Mouse (Mus musculus): Measurements from ENCODE around the gene Atp4a. TPM values are rescaled to one million over a fixed set of nuclear protein-coding genes. Genes with fewer than 3 reads are reported as not detected.

Atp4a gene
- polyA plus RNA-seq (2015; fragmentation: Illumina TruSeq; extraction: RNeasy Lipid Tissue Mini Kit (QIAGEN cat#74804); ENCODE audit: low read depth, low replicate concordance): 0.59 TPM

DNA sequence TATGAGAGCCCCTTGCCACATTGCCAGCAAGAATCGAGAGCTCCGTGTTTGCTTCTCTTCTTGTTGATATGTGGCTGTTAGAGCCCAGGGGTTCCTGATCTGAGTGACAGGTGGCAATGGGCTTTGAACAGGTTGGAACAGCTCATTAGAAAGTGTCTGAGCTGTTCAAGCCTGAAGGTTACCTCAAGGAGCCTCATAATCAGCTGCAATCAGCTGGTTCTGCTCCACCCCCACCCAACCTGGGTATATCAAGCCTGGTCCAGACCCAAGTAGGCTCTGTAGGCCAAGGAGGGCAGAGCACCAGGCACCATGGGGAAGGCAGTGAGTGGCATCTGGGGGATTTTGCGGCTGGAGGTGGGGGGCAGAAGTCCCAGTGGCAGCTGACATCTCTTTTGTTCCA lies at the start of gene Atp4a:
Gene Atp4a (plus strand): TSS at position 268 of the 400 bp plus-strand sequence.

DNA sequence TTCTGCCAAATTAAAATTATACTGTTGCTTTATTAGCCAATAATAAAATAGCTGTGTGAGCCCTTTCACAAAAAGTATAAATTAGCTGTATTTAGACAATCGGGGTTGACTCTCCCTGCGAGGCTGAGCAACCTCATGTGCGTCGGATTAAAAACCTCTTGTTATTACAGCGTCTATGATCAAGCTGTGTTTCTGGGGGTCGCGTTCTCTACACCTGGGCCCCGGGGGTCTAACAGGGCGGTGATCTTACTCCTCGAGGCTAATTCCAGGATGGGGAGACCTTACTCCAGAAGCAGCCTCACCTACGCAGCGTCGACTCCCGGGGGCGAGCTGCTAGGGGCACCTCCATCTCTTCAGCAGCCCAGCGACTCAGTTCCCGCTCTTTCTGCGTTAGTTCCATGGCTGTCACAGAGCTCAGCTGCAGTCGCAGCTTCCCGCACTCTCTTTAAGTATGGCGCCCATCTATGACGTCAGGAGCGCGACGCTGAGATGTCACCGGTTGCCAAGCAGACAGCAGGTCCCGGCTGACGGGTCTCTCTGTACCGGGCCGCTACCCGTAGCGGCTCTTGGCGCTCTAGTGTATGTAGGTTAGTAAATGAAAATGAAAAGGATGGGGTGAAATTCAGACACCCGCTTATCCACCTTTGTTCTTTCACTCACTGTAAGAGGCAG lies 47.3 kb upstream of the Atp4a start, which contains the start of gene Haus5:
Gene Haus5 (minus strand): TSS at position 466 of the 672 bp plus-strand sequence.

DNA sequence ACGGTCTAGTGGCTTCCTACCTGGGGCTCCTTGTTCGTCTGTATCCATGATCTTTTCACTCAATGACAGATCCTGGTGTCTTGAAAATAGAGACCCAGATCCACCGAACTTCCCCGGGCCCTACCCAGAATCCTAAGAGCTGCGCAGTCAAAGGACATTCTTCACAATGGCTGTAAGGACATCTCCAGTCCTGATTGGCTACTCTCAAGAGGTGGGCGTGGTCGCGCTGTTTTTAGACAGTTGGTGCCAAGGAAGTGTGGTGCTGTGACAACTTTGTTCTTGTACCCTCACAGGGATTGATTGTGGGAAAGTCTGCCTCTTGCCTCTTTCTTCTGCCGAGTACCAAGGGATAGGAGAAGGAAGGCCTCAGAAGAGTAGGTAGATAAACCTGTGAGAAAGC lies 40.5 kb upstream of the Atp4a start, which contains the start of gene Pmis2:
Gene Pmis2 (minus strand): TSS at position 126 of the 400 bp plus-strand sequence.

DNA sequence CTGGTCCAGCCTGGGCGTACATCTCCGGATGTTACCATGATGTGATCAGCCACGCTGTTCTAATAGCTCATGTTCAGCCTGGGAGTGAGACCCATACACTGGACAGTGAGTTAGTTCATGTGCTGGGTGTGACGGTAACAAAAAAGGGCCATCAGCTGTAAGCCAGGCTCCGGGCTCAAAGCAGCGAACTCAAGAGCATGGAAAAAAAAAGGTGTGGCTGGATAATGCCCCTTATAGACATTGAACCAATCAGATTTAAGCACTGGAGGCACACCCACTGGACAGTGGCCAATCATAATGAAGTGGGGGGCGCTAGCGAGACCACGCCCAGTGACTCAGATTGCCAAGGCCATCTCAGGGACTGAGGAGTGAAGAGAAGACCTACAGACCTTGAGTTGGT lies 13.4 kb upstream of the Atp4a start, which contains the start of gene 2200002J24Rik:
Gene 2200002J24Rik (plus strand): TSS at position 338 of the 400 bp plus-strand sequence.

DNA sequence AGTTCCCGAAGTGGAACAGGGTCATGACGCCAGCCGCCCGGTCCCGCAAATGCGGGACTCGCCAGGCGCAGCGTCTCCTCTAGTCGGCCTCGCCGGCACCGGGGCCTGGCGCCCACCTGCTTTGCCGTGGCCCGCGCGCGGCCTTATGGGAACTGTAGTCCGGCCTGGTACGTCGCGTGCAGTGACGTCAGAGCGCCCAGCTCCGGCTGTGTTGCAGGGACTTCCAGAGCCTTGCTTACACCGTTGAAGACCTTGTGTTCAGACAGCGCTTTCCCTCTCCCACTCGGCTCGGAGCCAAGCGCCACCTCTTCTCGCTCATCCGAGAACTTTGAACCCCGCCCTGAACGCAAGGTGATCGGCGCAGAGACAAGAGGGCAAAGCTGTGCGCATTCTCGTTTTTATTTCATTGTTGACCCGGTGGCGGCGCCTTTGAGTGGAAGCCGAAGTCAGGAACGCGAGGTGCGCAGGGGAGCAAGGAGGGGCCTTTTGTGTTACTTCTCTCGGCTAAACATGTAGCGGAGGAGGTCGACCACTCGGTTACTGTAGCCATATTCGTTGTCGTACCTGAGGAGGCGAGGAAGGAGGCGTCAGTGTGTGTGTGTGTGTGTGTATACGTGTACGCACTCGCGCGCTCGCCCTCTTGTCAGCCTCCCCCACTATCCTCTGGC lies 17.5 kb downstream of the Atp4a start, which contains the start of gene Tmem147:
Gene Tmem147 (minus strand): TSS at position 145 of the 668 bp plus-strand sequence.

DNA sequence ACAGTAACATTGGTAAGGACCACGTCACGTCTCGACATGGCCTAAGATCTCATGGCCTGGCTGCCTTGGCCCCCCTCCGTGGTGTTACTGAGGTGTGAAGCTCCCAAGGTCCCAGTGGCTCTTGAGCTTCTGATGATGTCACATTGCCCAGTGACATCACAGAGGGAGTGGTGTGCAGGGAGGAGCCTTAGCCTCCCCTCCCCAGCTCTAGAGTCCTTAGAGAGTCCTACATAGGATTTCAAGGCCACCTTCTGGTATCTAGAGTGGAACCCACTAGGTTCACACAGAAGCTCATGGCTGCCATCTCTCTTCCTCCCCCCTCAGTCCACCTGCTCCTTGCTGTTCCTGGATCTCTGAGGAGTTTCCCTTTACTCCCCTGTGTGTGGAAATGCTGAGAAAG lies 31.6 kb downstream of the Atp4a start, which contains the start of gene Gapdhs:
Gene Gapdhs (minus strand): TSS at position 65 of the 400 bp plus-strand sequence.

DNA sequence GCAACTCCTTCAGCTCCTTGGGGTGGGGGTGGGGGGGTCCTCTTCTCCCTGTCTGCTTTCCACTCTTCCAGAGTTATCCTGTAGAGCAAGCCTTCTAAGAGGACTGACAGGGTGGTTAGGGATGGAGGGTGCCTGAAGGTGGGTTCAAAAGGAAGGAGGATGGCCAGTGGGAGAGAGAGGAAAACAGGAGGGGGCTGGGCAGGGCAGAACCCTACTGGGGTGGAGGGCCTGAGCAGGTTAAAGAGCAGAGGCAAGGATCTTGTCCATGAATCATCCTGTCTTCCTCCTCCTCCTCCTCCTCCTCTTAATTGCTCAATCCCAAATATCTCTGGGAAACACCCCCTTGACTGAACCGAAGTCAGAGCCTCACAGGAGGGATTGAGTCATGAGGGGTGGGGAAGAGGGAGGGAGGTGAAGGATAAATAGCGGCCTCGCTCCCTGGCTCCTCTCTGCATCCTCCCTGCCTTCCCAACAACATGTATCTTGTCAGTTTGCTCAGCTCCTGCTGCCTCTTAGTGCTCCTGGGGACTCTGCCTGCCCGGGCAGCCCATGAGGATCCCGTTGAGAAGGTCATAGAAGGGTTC lies 39.2 kb downstream of the Atp4a start, which contains the start of gene Sbsn:
Gene Sbsn (plus strand): TSS at position 386 of the 584 bp plus-strand sequence.

DNA sequence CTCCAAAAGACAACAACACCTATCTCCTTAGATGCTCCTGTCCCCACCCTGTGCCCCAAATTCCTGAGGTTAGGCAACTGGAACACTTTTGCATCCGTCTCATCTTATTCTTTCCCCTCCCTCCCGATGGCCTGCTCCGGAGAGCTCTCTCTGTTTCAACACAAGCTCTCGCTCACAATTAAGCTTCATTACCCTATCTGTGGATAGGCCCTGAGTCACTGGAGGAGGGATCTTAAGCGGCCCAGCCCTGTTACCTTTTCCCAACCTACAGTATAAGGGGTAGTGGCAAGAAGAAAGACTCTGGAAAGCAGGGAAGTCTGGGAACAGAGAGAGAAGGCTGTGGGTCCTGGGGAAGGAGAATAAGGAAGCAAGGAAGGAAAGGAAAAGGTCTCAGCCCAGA lies 51.4 kb downstream of the Atp4a start, which contains the start of gene Dmkn:
Gene Dmkn (plus strand): TSS at position 301 of the 400 bp plus-strand sequence.

Other genes starting within 250 kb of the Atp4a start
- gene Prodh2, start 218.6 kb upstream of the Atp4a start, polyA plus RNA-seq (2015; fragmentation: Illumina TruSeq; extraction: RNeasy Lipid Tissue Mini Kit (QIAGEN cat#74804); ENCODE audit: low read depth, low replicate concordance): not detected
- gene Arhgap33, start 177.1 kb upstream of the Atp4a start, polyA plus RNA-seq (2015; fragmentation: Illumina TruSeq; extraction: RNeasy Lipid Tissue Mini Kit (QIAGEN cat#74804); ENCODE audit: low read depth, low replicate concordance): 95.4 TPM
- gene Hspb6, start 160.0 kb upstream of the Atp4a start, polyA plus RNA-seq (2015; fragmentation: Illumina TruSeq; extraction: RNeasy Lipid Tissue Mini Kit (QIAGEN cat#74804); ENCODE audit: low read depth, low replicate concordance): 7.9 TPM
- 4.5 TPM for gene Proser3, start 159.9 kb upstream of the Atp4a start, polyA plus RNA-seq (2015; fragmentation: Illumina TruSeq; extraction: RNeasy Lipid Tissue Mini Kit (QIAGEN cat#74804); ENCODE audit: low read depth, low replicate concordance)
- 51.4 TPM for gene Lin37, start 152.4 kb upstream of the Atp4a start, polyA plus RNA-seq (2015; fragmentation: Illumina TruSeq; extraction: RNeasy Lipid Tissue Mini Kit (QIAGEN cat#74804); ENCODE audit: low read depth, low replicate concordance)
- gene U2af1l4, start 148.9 kb upstream of the Atp4a start, polyA plus RNA-seq (2015; fragmentation: Illumina TruSeq; extraction: RNeasy Lipid Tissue Mini Kit (QIAGEN cat#74804); ENCODE audit: low read depth, low replicate concordance): 85.7 TPM
- 6.7 TPM for gene Gm49396, start 148.9 kb upstream of the Atp4a start, polyA plus RNA-seq (2015; fragmentation: Illumina TruSeq; extraction: RNeasy Lipid Tissue Mini Kit (QIAGEN cat#74804); ENCODE audit: low read depth, low replicate concordance)
- 158 TPM for gene Psenen, start 148.6 kb upstream of the Atp4a start, polyA plus RNA-seq (2015; fragmentation: Illumina TruSeq; extraction: RNeasy Lipid Tissue Mini Kit (QIAGEN cat#74804); ENCODE audit: low read depth, low replicate concordance)
- 1.5 TPM for gene Igflr1, start 146.8 kb upstream of the Atp4a start, polyA plus RNA-seq (2015; fragmentation: Illumina TruSeq; extraction: RNeasy Lipid Tissue Mini Kit (QIAGEN cat#74804); ENCODE audit: low read depth, low replicate concordance)
- gene Kmt2b, start 123.5 kb upstream of the Atp4a start, polyA plus RNA-seq (2015; fragmentation: Illumina TruSeq; extraction: RNeasy Lipid Tissue Mini Kit (QIAGEN cat#74804); ENCODE audit: low read depth, low replicate concordance): 25.9 TPM
- not detected for gene Zbtb32, start 113.3 kb upstream of the Atp4a start, polyA plus RNA-seq (2015; fragmentation: Illumina TruSeq; extraction: RNeasy Lipid Tissue Mini Kit (QIAGEN cat#74804); ENCODE audit: low read depth, low replicate concordance)
- gene Upk1a, start 99.4 kb upstream of the Atp4a start, polyA plus RNA-seq (2015; fragmentation: Illumina TruSeq; extraction: RNeasy Lipid Tissue Mini Kit (QIAGEN cat#74804); ENCODE audit: low read depth, low replicate concordance): 1.1 TPM
- 1,546 TPM for gene Cox6b1, start 86.1 kb upstream of the Atp4a start, polyA plus RNA-seq (2015; fragmentation: Illumina TruSeq; extraction: RNeasy Lipid Tissue Mini Kit (QIAGEN cat#74804); ENCODE audit: low read depth, low replicate concordance)
- not detected for gene Etv2, start 76.4 kb upstream of the Atp4a start, polyA plus RNA-seq (2015; fragmentation: Illumina TruSeq; extraction: RNeasy Lipid Tissue Mini Kit (QIAGEN cat#74804); ENCODE audit: low read depth, low replicate concordance)
- 72.4 TPM for gene Rbm42, start 61.9 kb upstream of the Atp4a start, polyA plus RNA-seq (2015; fragmentation: Illumina TruSeq; extraction: RNeasy Lipid Tissue Mini Kit (QIAGEN cat#74804); ENCODE audit: low read depth, low replicate concordance)
- 6.4 TPM for gene Haus5, start 47.2 kb upstream of the Atp4a start, polyA plus RNA-seq (2015; fragmentation: Illumina TruSeq; extraction: RNeasy Lipid Tissue Mini Kit (QIAGEN cat#74804); ENCODE audit: low read depth, low replicate concordance)
- gene Pmis2, start 40.6 kb upstream of the Atp4a start, polyA plus RNA-seq (2015; fragmentation: Illumina TruSeq; extraction: RNeasy Lipid Tissue Mini Kit (QIAGEN cat#74804); ENCODE audit: low read depth, low replicate concordance): not detected
- gene 2200002J24Rik, start 13.3 kb upstream of the Atp4a start, polyA plus RNA-seq (2015; fragmentation: Illumina TruSeq; extraction: RNeasy Lipid Tissue Mini Kit (QIAGEN cat#74804); ENCODE audit: low read depth, low replicate concordance): not detected
- gene Tmem147, start 17.3 kb downstream of the Atp4a start, polyA plus RNA-seq (2015; fragmentation: Illumina TruSeq; extraction: RNeasy Lipid Tissue Mini Kit (QIAGEN cat#74804); ENCODE audit: low read depth, low replicate concordance): 184 TPM
- gene Gapdhs, start 31.5 kb downstream of the Atp4a start, polyA plus RNA-seq (2015; fragmentation: Illumina TruSeq; extraction: RNeasy Lipid Tissue Mini Kit (QIAGEN cat#74804); ENCODE audit: low read depth, low replicate concordance): not detected
- gene Sbsn, start 39.3 kb downstream of the Atp4a start, polyA plus RNA-seq (2015; fragmentation: Illumina TruSeq; extraction: RNeasy Lipid Tissue Mini Kit (QIAGEN cat#74804); ENCODE audit: low read depth, low replicate concordance): 6.5 TPM
- 14.4 TPM for gene Dmkn, start 51.5 kb downstream of the Atp4a start, polyA plus RNA-seq (2015; fragmentation: Illumina TruSeq; extraction: RNeasy Lipid Tissue Mini Kit (QIAGEN cat#74804); ENCODE audit: low read depth, low replicate concordance)
- gene Krtdap, start 75.7 kb downstream of the Atp4a start, polyA plus RNA-seq (2015; fragmentation: Illumina TruSeq; extraction: RNeasy Lipid Tissue Mini Kit (QIAGEN cat#74804); ENCODE audit: low read depth, low replicate concordance): not detected
- not detected for gene Ffar2, start 111.6 kb downstream of the Atp4a start, polyA plus RNA-seq (2015; fragmentation: Illumina TruSeq; extraction: RNeasy Lipid Tissue Mini Kit (QIAGEN cat#74804); ENCODE audit: low read depth, low replicate concordance)
- not detected for gene Ffar3, start 144.0 kb downstream of the Atp4a start, polyA plus RNA-seq (2015; fragmentation: Illumina TruSeq; extraction: RNeasy Lipid Tissue Mini Kit (QIAGEN cat#74804); ENCODE audit: low read depth, low replicate concordance)
- gene Ffar1, start 149.4 kb downstream of the Atp4a start, polyA plus RNA-seq (2015; fragmentation: Illumina TruSeq; extraction: RNeasy Lipid Tissue Mini Kit (QIAGEN cat#74804); ENCODE audit: low read depth, low replicate concordance): not detected
- 0.55 TPM for gene Cd22, start 168.1 kb downstream of the Atp4a start, polyA plus RNA-seq (2015; fragmentation: Illumina TruSeq; extraction: RNeasy Lipid Tissue Mini Kit (QIAGEN cat#74804); ENCODE audit: low read depth, low replicate concordance)
- 324 TPM for gene Mag, start 202.7 kb downstream of the Atp4a start, polyA plus RNA-seq (2015; fragmentation: Illumina TruSeq; extraction: RNeasy Lipid Tissue Mini Kit (QIAGEN cat#74804); ENCODE audit: low read depth, low replicate concordance)
- gene Hamp2, start 212.5 kb downstream of the Atp4a start, polyA plus RNA-seq (2015; fragmentation: Illumina TruSeq; extraction: RNeasy Lipid Tissue Mini Kit (QIAGEN cat#74804); ENCODE audit: low read depth, low replicate concordance): not detected
- not detected for gene Hamp, start 231.8 kb downstream of the Atp4a start, polyA plus RNA-seq (2015; fragmentation: Illumina TruSeq; extraction: RNeasy Lipid Tissue Mini Kit (QIAGEN cat#74804); ENCODE audit: low read depth, low replicate concordance)
- 193 TPM for gene Usf2, start 244.6 kb downstream of the Atp4a start, polyA plus RNA-seq (2015; fragmentation: Illumina TruSeq; extraction: RNeasy Lipid Tissue Mini Kit (QIAGEN cat#74804); ENCODE audit: low read depth, low replicate concordance)

All from brain, adult 10 weeks (tissue).